Mouse (Mus musculus): Measurements from ENCODE around the gene Vps29. TPM values are rescaled to one million over a fixed set of nuclear protein-coding genes. Genes with fewer than 3 reads are reported as not detected.
"Not testable (repeated sequence)": the region's sequence is repeated elsewhere in the genome, so short reads cannot be mapped to it uniquely, and the experiment has no call there.

The Vps29 gene
- polyA plus RNA-seq, 1 experiment from 2014 or later = 104 TPM

DNA sequence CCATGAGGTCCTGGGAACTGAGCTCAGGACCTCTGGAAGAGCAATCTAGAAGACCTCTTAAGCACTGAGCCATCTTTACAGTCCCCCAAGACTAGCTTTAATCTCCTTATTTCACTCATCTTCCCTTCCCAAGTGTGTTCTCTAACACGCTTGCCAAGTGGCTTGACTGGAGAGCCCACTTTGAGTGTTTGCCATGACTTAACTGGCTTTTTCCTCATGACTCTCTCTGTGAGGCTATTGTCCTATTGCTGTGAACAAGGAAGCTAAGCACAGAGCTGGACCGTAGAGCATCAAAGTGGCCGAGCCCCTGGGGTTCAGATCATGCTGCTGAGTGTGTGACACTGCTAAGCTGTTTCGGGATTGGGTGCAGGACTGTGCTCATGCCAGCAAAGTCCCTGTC, 41.8 kb upstream of the Vps29 start:
- peaks cover 55% of the 10 kb centered on the region for H3K36me3 ChIP-seq (replicated peaks; ENCODE audit: insufficient read depth, low read length)
- no peak overlapping the region for H3K27ac ChIP-seq (ENCODE audit: low read depth)

DNA sequence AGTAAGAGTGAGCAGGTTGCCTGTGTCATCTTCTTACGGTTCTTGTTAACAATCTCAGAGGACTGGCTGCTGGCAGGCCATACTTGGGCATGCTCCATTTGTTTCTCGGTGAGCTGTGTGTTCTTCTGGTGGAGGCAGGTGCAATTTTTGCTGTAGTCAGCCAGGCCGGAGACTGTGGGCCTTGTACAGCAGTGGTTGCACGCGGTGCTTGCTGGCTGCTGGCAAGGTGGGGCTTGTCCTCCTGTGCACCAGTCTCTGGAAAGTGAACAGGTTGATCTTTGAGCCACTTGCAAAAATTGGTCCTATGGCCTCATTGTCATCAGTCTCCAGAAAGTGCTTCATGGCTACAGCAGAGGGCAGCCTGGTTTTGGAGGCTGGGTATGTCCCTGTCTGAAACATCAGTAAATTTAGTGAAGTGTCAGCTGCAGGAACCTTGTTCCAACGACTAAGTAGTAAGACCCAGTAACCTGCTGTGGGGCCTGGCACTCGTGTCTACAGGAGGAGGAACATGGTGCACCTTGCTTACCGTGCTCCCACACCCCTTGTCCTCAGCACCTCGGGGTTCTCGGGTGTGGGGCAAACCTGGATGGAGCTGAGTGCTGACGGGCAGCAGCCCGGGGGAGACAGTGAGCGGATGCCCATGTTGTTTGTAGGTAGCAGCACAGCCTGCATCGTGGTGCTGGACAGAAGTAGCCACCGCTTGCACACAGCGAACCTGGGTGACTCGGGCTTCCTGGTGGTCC, 41.1 kb upstream of the Vps29 start:
- 84% methylated on average over 17 of the region's 17 CpGs for WGBS (ENCODE audit: insufficient replicate concordance)
- Histone ChIP-seq H3K4me3 (ENCODE audit: low read depth, low read length) (no peak overlapping the region), H3K4me1 (ENCODE audit: insufficient read depth) (peaks cover 19% of the 10 kb centered on the region), H3K9ac (replicated peaks) (no peak overlapping the region), H3K36me3 (replicated peaks; ENCODE audit: insufficient read depth, low read length) (peaks cover 53% of the 10 kb centered on the region), H3K4me2 (ENCODE audit: low read depth, low read length) (no peak overlapping the region), H3K27me3 (ENCODE audit: insufficient read depth, low read length) (no peaks in the 10 kb centered on the region), H3K9me3 (ENCODE audit: low read length) (no peaks in the 10 kb centered on the region), H3K27ac (ENCODE audit: low read depth) (no peak overlapping the region)
- TF ChIP-seq CTCF (IDR thresholded peaks at IDR 0.05; ENCODE audit: low read depth) (no peak), EP300 (IDR thresholded peaks at IDR 0.05; ENCODE audit: low read depth) (no peak)
- DNase-seq (no peak), ATAC-seq (no peak)

More for the DNA sequence above, 41.8 kb upstream of the Vps29 start:
- TF ChIP-seq CTCF (IDR thresholded peaks at IDR 0.05; ENCODE audit: low read depth) (no peak), EP300 (IDR thresholded peaks at IDR 0.05; ENCODE audit: low read depth) (no peak)
- Histone ChIP-seq H3K9ac (replicated peaks) (no peak overlapping the region), H3K4me3 (ENCODE audit: low read depth, low read length) (no peak overlapping the region), H3K4me2 (ENCODE audit: low read depth, low read length) (no peak overlapping the region), H3K27me3 (ENCODE audit: insufficient read depth, low read length) (no peaks in the 10 kb centered on the region), H3K4me1 (ENCODE audit: insufficient read depth) (peaks cover 16% of the 10 kb centered on the region), H3K9me3 (ENCODE audit: low read length) (no peaks in the 10 kb centered on the region)
- DNase-seq (no peak), ATAC-seq (no peak)
- WGBS (ENCODE audit: insufficient replicate concordance) = 88% methylated on average over 4 of the region's 4 CpGs

DNA sequence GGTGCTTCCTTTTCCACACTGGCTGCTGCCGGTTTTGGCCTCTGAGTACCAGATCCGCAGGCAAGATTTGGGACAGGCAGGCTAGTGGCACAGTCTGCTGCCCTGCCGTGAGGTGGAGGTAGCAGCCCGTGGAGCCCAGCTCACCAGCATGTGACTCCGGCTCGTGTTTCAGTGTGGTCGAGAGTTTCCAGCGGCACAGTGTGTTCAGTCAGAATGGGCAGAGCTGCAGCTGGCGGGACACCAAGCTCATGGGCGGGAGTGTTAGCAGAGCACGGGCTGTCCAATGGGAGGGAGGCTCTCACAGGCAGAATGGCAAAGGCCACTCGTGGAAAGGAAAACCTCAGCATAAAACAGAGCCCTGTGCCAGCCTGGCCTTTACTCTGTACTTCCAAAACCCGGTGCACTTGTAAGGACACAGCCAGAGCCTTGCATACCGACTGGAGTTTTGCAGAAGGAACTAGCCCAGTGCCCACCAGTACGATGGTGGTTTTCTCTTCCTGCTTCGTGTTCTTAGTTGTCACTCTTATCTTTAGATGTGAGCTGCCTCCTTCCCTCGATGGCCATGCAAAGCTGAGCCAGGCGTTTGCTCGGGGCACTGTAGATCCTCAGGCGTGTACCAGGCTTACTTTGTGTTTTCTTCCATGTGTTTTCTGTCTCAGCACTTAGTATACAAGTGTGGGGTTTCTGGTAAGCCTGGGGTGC, 39.1 kb upstream of the Vps29 start:
- peaks cover 43% of the 10 kb centered on the region for H3K36me3 ChIP-seq (replicated peaks; ENCODE audit: insufficient read depth, low read length)
- ATAC-seq = peak; percentile 92
- no peaks in the 10 kb centered on the region for H3K9me3 ChIP-seq (ENCODE audit: low read length)
- WGBS (ENCODE audit: insufficient replicate concordance) = 26% methylated on average over 20 of the region's 20 CpGs
- TF ChIP-seq EP300 (IDR thresholded peaks at IDR 0.05; ENCODE audit: low read depth) (no peak), CTCF (IDR thresholded peaks at IDR 0.05; ENCODE audit: low read depth) (peak; percentile 34)
- H3K4me2 ChIP-seq (ENCODE audit: low read depth, low read length) = peak overlapping the region; percentile 52
- DNase-seq = peak; percentile 78
- H3K27ac ChIP-seq (ENCODE audit: low read depth) = peak overlapping the region; percentile 80
- H3K4me1 ChIP-seq (ENCODE audit: insufficient read depth) = peaks cover 19% of the 10 kb centered on the region
- H3K9ac ChIP-seq (replicated peaks) = peak overlapping the region; percentile 17; the same call in 1 of the 2 replicates
- no peaks in the 10 kb centered on the region for H3K27me3 ChIP-seq (ENCODE audit: insufficient read depth, low read length)
- H3K4me3 ChIP-seq (ENCODE audit: low read depth, low read length) = no peak overlapping the region

DNA sequence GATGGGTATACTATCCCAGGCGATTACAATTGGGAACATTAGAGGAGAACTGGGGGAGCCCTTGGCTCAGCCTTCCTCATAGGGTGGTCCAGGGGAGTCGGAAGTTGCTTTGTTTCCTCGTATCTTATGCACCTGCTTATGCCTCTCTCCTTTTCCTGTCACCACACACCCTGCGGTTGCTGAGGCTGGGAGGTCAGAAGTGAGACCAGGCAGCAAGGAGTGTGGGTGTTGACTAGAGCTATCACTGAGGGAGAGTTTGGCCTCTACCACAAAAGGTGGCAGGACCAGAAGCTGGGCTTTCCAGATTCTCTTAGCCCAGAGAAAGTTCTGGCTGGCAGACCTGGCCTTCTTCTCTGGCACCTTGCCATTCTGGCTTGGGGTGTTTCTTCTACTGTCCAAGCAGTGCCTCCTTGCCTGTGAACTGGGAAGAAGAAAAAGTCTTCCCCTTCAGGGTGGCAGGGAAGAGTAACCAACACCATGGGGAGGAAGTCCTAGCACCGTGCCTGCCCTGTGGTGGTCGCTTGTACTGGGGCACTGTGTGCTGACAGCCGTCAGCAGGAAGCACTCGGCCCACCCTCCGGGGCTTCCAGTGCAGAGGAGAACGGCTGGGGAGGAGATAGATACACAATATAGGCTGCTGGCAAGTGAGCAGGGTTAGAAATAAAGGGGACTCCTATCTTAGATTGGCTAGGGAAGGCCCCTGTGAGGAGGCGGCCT, 36.7 kb upstream of the Vps29 start:
- H3K27ac ChIP-seq (ENCODE audit: low read depth) = no peak overlapping the region
- H3K9me3 ChIP-seq (ENCODE audit: low read length) = no peaks in the 10 kb centered on the region
- ATAC-seq (no peak), DNase-seq (no peak)
- no peak overlapping the region for H3K9ac ChIP-seq (replicated peaks)
- no peak overlapping the region for H3K4me2 ChIP-seq (ENCODE audit: low read depth, low read length)
- H3K36me3 ChIP-seq (replicated peaks; ENCODE audit: insufficient read depth, low read length) = peaks cover 53% of the 10 kb centered on the region
- H3K27me3 ChIP-seq (ENCODE audit: insufficient read depth, low read length) = no peaks in the 10 kb centered on the region
- WGBS (ENCODE audit: insufficient replicate concordance) = 51% methylated on average over 11 of the region's 11 CpGs
- H3K4me1 ChIP-seq (ENCODE audit: insufficient read depth) = peaks cover 19% of the 10 kb centered on the region
- no peak overlapping the region for H3K4me3 ChIP-seq (ENCODE audit: low read depth, low read length)
- TF ChIP-seq EP300 (IDR thresholded peaks at IDR 0.05; ENCODE audit: low read depth) = no peak
- TF ChIP-seq CTCF (IDR thresholded peaks at IDR 0.05; ENCODE audit: low read depth) = no peak

DNA sequence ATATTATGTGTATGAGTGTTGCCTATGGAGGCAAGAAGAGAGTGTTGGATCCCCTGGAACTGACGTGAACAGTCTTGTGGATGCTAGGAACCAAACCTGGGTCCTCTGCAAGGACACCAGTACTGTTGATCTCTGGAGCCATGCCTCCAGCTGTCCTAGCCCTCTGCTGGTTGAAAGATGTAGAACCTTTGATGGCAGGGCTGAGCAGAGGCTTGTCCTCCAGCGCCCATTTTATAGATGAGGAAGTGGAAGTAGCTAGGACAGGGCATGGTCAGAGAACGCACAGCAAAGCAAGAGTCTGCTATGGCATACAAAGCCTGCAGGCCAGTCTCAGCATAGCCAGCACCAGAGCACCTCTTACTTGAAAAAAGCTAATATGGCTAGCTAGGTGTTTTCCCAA, 36.1 kb upstream of the Vps29 start:
- peak; percentile 27 for ATAC-seq
- Histone ChIP-seq H3K27me3 (ENCODE audit: insufficient read depth, low read length) (no peaks in the 10 kb centered on the region), H3K4me2 (ENCODE audit: low read depth, low read length) (no peak overlapping the region), H3K4me1 (ENCODE audit: insufficient read depth) (peaks cover 19% of the 10 kb centered on the region), H3K9ac (replicated peaks) (no peak overlapping the region), H3K9me3 (ENCODE audit: low read length) (no peaks in the 10 kb centered on the region), H3K27ac (ENCODE audit: low read depth) (no peak overlapping the region), H3K36me3 (replicated peaks; ENCODE audit: insufficient read depth, low read length) (peaks cover 51% of the 10 kb centered on the region), H3K4me3 (ENCODE audit: low read depth, low read length) (no peak overlapping the region)
- peak; percentile 50 for DNase-seq
- no peak for TF ChIP-seq EP300 (IDR thresholded peaks at IDR 0.05; ENCODE audit: low read depth)
- peak; percentile 76 for TF ChIP-seq CTCF (IDR thresholded peaks at IDR 0.05; ENCODE audit: low read depth)
- 45% methylated on average over 3 of the region's 3 CpGs for WGBS (ENCODE audit: insufficient replicate concordance)

DNA sequence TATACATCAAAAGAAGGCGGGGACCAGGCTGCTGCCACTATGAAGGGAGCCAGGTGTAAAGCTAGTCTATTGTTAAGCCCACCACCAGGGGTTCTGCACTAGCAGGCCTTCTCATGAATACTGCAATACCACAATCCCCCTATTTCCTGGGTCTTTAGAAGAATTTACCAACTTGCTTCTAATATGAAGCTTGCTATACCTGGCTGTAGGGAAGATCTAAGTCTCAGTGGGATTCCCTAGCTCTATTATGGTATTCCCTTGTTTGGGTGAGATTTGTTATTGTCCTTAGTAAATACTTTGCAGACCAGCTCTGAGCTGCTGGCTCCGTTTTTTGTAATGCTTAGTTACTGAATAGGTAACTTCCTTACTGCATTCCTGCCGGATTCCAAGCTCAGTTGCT, 35.2 kb upstream of the Vps29 start:
- H3K9me3 ChIP-seq (ENCODE audit: low read length); H3K27me3 ChIP-seq (ENCODE audit: insufficient read depth, low read length); ATAC-seq; H3K27ac ChIP-seq (ENCODE audit: low read depth); H3K4me3 ChIP-seq (ENCODE audit: low read depth, low read length); H3K9ac ChIP-seq (replicated peaks); H3K4me2 ChIP-seq (ENCODE audit: low read depth, low read length); DNase-seq: not testable (repeated sequence)
- peaks cover 19% of the 10 kb centered on the region for H3K4me1 ChIP-seq (ENCODE audit: insufficient read depth)
- H3K36me3 ChIP-seq (replicated peaks; ENCODE audit: insufficient read depth, low read length) = peaks cover 47% of the 10 kb centered on the region
- 85% methylated on average over 3 of the region's 3 CpGs for whole genome bisulfite sequencing (ENCODE audit: insufficient replicate concordance)
